Mouse (Mus musculus): ENCODE data around the gene Prss16.

GRCm38 (mm10) chr13:21974726-21975473 lies 34.6 kb downstream of the Prss16 start:
- no peak for TF ChIP-seq CTCF (IDR thresholded peaks at IDR 0.05 in 2 of 3, conservative IDR thresholded peaks at IDR 0.05 in 1 of 3; ENCODE audit: control insufficient read depth in 1 of 3, insufficient read depth in 1 of 3, low read depth in 2 of 3, low read length in 3 of 3, poor library complexity in 1 of 3, severe bottlenecking in 1 of 3)
- no peak for TF ChIP-seq POLR2A (IDR thresholded peaks at IDR 0.05; ENCODE audit: control insufficient read depth in 1 of 2, insufficient read depth in 1 of 2, low read depth in 1 of 2, low read length in 2 of 2, poor library complexity in 1 of 2)
- no peak for TF ChIP-seq MYC (IDR thresholded peaks at IDR 0.05; ENCODE audit: low read depth, low read length)
- TF ChIP-seq NRF1 (IDR thresholded peaks at IDR 0.05; ENCODE audit: insufficient read depth, low read depth, low read length, poor library complexity, severe bottlenecking), result no peak
- no peak for TF ChIP-seq POLR2AphosphoS5 (IDR thresholded peaks at IDR 0.05; ENCODE audit: borderline replicate concordance, low read depth, low read length)
- no peak for TF ChIP-seq HCFC1 (IDR thresholded peaks at IDR 0.05; ENCODE audit: low read depth, low read length)
- no peak for TF ChIP-seq USF2 (IDR thresholded peaks at IDR 0.05; ENCODE audit: borderline replicate concordance in 1 of 2, insufficient read depth in 1 of 2, low read depth in 1 of 2, low read length in 2 of 2)
- no peak for TF ChIP-seq EP300 (IDR thresholded peaks at IDR 0.05; ENCODE audit: low read depth in 1 of 2, low read length in 2 of 2)
- no peak for TF ChIP-seq TCF12 (IDR thresholded peaks at IDR 0.05; ENCODE audit: low read depth, low read length)
- TF ChIP-seq TBP (IDR thresholded peaks at IDR 0.05; ENCODE audit: low read depth, low read length), result peak; percentile 100
- no peak for TF ChIP-seq ZKSCAN1 (IDR thresholded peaks at IDR 0.05; ENCODE audit: low read depth, low read length)
- TF ChIP-seq POLR2AphosphoS2 (IDR thresholded peaks at IDR 0.05; ENCODE audit: low read length), result no peak
- no peak for TF ChIP-seq UBTF (IDR thresholded peaks at IDR 0.05; ENCODE audit: borderline replicate concordance, insufficient read depth, low read depth, low read length)
